Mouse (Mus musculus) limb, embryonic 15.5 days (tissue): ENCODE results near the gene Gm4952. TPM values are rescaled to one million over a fixed set of nuclear protein-coding genes. Genes with fewer than 3 reads are reported as not detected.
"Not testable (repeated sequence)": the region's sequence is repeated elsewhere in the genome, so short reads cannot be mapped to it uniquely, and the experiment has no call there.

ENCODE experiments used
- ATAC-seq: fragments of 200-750 bp; cut with Nextera tagmentation; 2 replicates; pipeline ENCODE4 v1.8.0; 2017; ENCODE audit warnings: low read depth, moderate TSS enrichment; ENCODE audit not compliant: insufficient number of reproducible peaks, low FRiP score, low TSS enrichment
- H3K27ac ChIP-seq: fragments of 300-500 bp; sonication (generic); 2 replicates; pipeline ENCODE4 v1.5.1; 2015; ENCODE audit warnings: moderate library complexity, mild to moderate bottlenecking, inconsistent platforms
- H3K27me3 ChIP-seq: fragments of 300-500 bp; sonication (generic); 2 replicates; pipeline ENCODE4 v1.6.1; 2015; ENCODE audit warnings: inconsistent platforms
- H3K36me3 ChIP-seq: fragments of 300-500 bp; sonication (generic); 2 replicates; pipeline ENCODE4 v1.6.1; 2015; ENCODE audit warnings: inconsistent platforms
- H3K4me1 ChIP-seq: fragments of 300-500 bp; sonication (generic); 2 replicates; pipeline ENCODE4 v1.6.1; 2015; ENCODE audit warnings: inconsistent platforms
- H3K4me2 ChIP-seq: fragments of 300-500 bp; sonication (generic); 2 replicates; pipeline ENCODE4 v1.6.1; 2015; ENCODE audit warnings: mild to moderate bottlenecking, inconsistent platforms
- H3K4me3 ChIP-seq: fragments of 300-500 bp; sonication (generic); 2 replicates; pipeline ENCODE4 v1.5.1; 2015; ENCODE audit warnings: mild to moderate bottlenecking, inconsistent platforms
- H3K9ac ChIP-seq: fragments of 300-500 bp; sonication (generic); 2 replicates; pipeline ENCODE4 v1.6.1; 2015; ENCODE audit warnings: inconsistent platforms
- H3K9me3 ChIP-seq: fragments of 300-500 bp; sonication (generic); 2 replicates; pipeline ENCODE4 v1.6.1; 2016; ENCODE audit warnings: inconsistent platforms
- WGBS: fragments of 180-500 bp; shearing (Covaris S2); methylation state at CpG from one replicate; pipeline ENCODE4 v1.1.7; 2015; 5-methylcytosine and 5-hydroxymethylcytosine counted together
- polyA plus RNA-seq: library from polyadenylated mRNA; unstranded; fragments of >200 nt; fragmentation: Nextera tagmentation; extraction: Ambion mirVana; gene quantifications from 2 replicates; pipeline ENCODE4 v1.2.1, GENCODE M21; 2015

Gene Gm4952
- polyA plus RNA-seq, 1 experiment from 2014 or later, result not detected

GRCm38 (mm10) chr19:12608336-12608735 is 8.6 kb downstream of the Gm4952 start:
- Histone ChIP-seq H3K27ac (no peak overlapping the region), H3K4me1 (no peaks in the 10 kb centered on the region), H3K27me3 (no peaks in the 10 kb centered on the region), H3K4me2 (no peak overlapping the region), H3K36me3 (no peaks in the 10 kb centered on the region), H3K9ac (no peak overlapping the region), H3K9me3 (no peaks in the 10 kb centered on the region), H3K4me3 (no peak overlapping the region)
- ATAC-seq, result no peak

- H3K4me1 ChIP-seq, result no peaks in the 10 kb centered on the region
- ATAC-seq, result no peak
- WGBS, result 77% methylated on average over 1 of the region's 1 CpGs
Measured at GRCm38 (mm10) chr19:12613646-12614045, 13.9 kb downstream of the Gm4952 start.

GRCm38 (mm10) chr19:12633176-12633575 is 33.4 kb downstream of the Gm4952 start, which contains the start of gene Glyat:
Gene Glyat (plus strand): TSS chr19:12633308.
- H3K4me3 ChIP-seq, result no peak within 1 kb of the TSS
- ATAC-seq, result no peak
- no peaks in the 10 kb centered on the region for H3K4me1 ChIP-seq
- whole genome bisulfite sequencing, result 83% methylated on average over 4 of the region's 4 CpGs
- H3K9ac ChIP-seq, result no peak within 1 kb of the TSS
- H3K36me3 ChIP-seq, result no peaks in the 10 kb centered on the region
- no peak within 1 kb of the TSS for H3K27ac ChIP-seq
- no peaks in the 10 kb centered on the region for H3K9me3 ChIP-seq
- no peak within 1 kb of the TSS for H3K4me2 ChIP-seq
- no peaks in the 10 kb centered on the region for H3K27me3 ChIP-seq

More at GRCm38 (mm10) chr19:12613646-12614045, 13.9 kb downstream of the Gm4952 start:
- H3K9me3 ChIP-seq, result no peaks in the 10 kb centered on the region
- no peak overlapping the region for H3K4me3 ChIP-seq
- H3K27ac ChIP-seq, result no peak overlapping the region
- H3K36me3 ChIP-seq, result no peaks in the 10 kb centered on the region
- no peaks in the 10 kb centered on the region for H3K27me3 ChIP-seq
- no peak overlapping the region for H3K9ac ChIP-seq
- H3K4me2 ChIP-seq, result no peak overlapping the region

GRCm38 (mm10) chr19:12634259-12634658 is 34.5 kb downstream of the Gm4952 start:
- Histone ChIP-seq H3K36me3 (no peaks in the 10 kb centered on the region), H3K9ac (no peak overlapping the region), H3K27ac (no peak overlapping the region), H3K27me3 (no peaks in the 10 kb centered on the region), H3K4me3 (no peak overlapping the region), H3K4me2 (no peak overlapping the region), H3K9me3 (no peaks in the 10 kb centered on the region), H3K4me1 (no peaks in the 10 kb centered on the region)
- 83% methylated on average over 3 of the region's 3 CpGs for WGBS
- ATAC-seq, result no peak

- H3K4me2 ChIP-seq, result no peak overlapping the region
- 89% methylated on average over 4 of the region's 4 CpGs for WGBS
- no peak overlapping the region for H3K27ac ChIP-seq
- H3K4me3 ChIP-seq, result no peak overlapping the region
- ATAC-seq, result no peak
- H3K36me3 ChIP-seq, result no peaks in the 10 kb centered on the region
- H3K9ac ChIP-seq, result no peak overlapping the region
- H3K9me3 ChIP-seq, result no peaks in the 10 kb centered on the region
- no peaks in the 10 kb centered on the region for H3K4me1 ChIP-seq
- no peaks in the 10 kb centered on the region for H3K27me3 ChIP-seq
Measured at GRCm38 (mm10) chr19:12634963-12635362, 35.2 kb downstream of the Gm4952 start.

GRCm38 (mm10) chr19:12636863-12637262 is 37.1 kb downstream of the Gm4952 start:
- Histone ChIP-seq H3K4me2 (no peak overlapping the region), H3K9ac (no peak overlapping the region), H3K27me3 (no peaks in the 10 kb centered on the region), H3K36me3 (no peaks in the 10 kb centered on the region), H3K4me1 (no peaks in the 10 kb centered on the region), H3K27ac (no peak overlapping the region), H3K4me3 (no peak overlapping the region), H3K9me3 (no peaks in the 10 kb centered on the region)
- 66% methylated on average over 3 of the region's 3 CpGs for WGBS
- no peak for ATAC-seq

- H3K4me3 ChIP-seq, result no peak overlapping the region
- H3K9me3 ChIP-seq, result no peaks in the 10 kb centered on the region
- H3K36me3 ChIP-seq, result no peaks in the 10 kb centered on the region
- no peak overlapping the region for H3K4me2 ChIP-seq
- no peaks in the 10 kb centered on the region for H3K27me3 ChIP-seq
- H3K4me1 ChIP-seq, result no peaks in the 10 kb centered on the region
- H3K27ac ChIP-seq, result no peak overlapping the region
- no peak for ATAC-seq
- WGBS, result 90% methylated on average over 1 of the region's 1 CpGs
- no peak overlapping the region for H3K9ac ChIP-seq
Measured at GRCm38 (mm10) chr19:12638049-12638448, 38.3 kb downstream of the Gm4952 start.

- no peak for ATAC-seq
Measured at GRCm38 (mm10) chr19:12649511-12649910, 49.7 kb downstream of the Gm4952 start.

GRCm38 (mm10) chr19:12666156-12666555 is 66.4 kb downstream of the Gm4952 start:
- H3K27me3 ChIP-seq, result no peaks in the 10 kb centered on the region
- WGBS, result 58% methylated on average over 1 of the region's 1 CpGs

More at GRCm38 (mm10) chr19:12649511-12649910, 49.7 kb downstream of the Gm4952 start:
- Histone ChIP-seq H3K36me3 (no peaks in the 10 kb centered on the region), H3K9ac (no peak overlapping the region), H3K27ac (no peak overlapping the region), H3K4me1 (no peaks in the 10 kb centered on the region), H3K4me2 (no peak overlapping the region), H3K9me3 (no peaks in the 10 kb centered on the region), H3K27me3 (no peaks in the 10 kb centered on the region), H3K4me3 (no peak overlapping the region)

GRCm38 (mm10) chr19:12668601-12669000 is 68.8 kb downstream of the Gm4952 start:
- not testable (repeated sequence) for H3K36me3 ChIP-seq, H3K27ac ChIP-seq, H3K27me3 ChIP-seq, H3K9me3 ChIP-seq, H3K9ac ChIP-seq, H3K4me1 ChIP-seq, H3K4me3 ChIP-seq, ATAC-seq, H3K4me2 ChIP-seq
- WGBS, result 97% methylated on average over 3 of the region's 3 CpGs

More at GRCm38 (mm10) chr19:12666156-12666555, 66.4 kb downstream of the Gm4952 start:
- Histone ChIP-seq H3K4me3 (no peak overlapping the region), H3K4me2 (no peak overlapping the region), H3K9me3 (no peaks in the 10 kb centered on the region), H3K36me3 (no peaks in the 10 kb centered on the region), H3K4me1 (no peaks in the 10 kb centered on the region), H3K9ac (no peak overlapping the region), H3K27ac (no peak overlapping the region)
- ATAC-seq, result no peak

- no peak for ATAC-seq
- Histone ChIP-seq H3K4me3 (no peak within 1 kb of the TSS), H3K9ac (no peak within 1 kb of the TSS), H3K36me3 (no peaks in the 10 kb centered on the region), H3K4me2 (no peak within 1 kb of the TSS), H3K27me3 (no peaks in the 10 kb centered on the region), H3K9me3 (no peaks in the 10 kb centered on the region), H3K27ac (no peak within 1 kb of the TSS), H3K4me1 (no peaks in the 10 kb centered on the region)
Measured at GRCm38 (mm10) chr19:12670139-12670538, 70.4 kb downstream of the Gm4952 start, which contains the start of gene Olfr1442. Gene Olfr1442 (plus strand): TSS chr19:12670439.

- no peak for ATAC-seq
- Histone ChIP-seq H3K36me3 (no peaks in the 10 kb centered on the region), H3K4me1 (no peaks in the 10 kb centered on the region), H3K4me2 (no peak overlapping the region), H3K9ac (no peak overlapping the region), H3K27me3 (no peaks in the 10 kb centered on the region), H3K9me3 (no peaks in the 10 kb centered on the region), H3K4me3 (no peak overlapping the region), H3K27ac (no peak overlapping the region)
- 88% methylated on average over 4 of the region's 4 CpGs for WGBS
Measured at GRCm38 (mm10) chr19:12671051-12671450, 71.3 kb downstream of the Gm4952 start.

- 74% methylated on average over 3 of the region's 3 CpGs for WGBS
- no peak for ATAC-seq
Measured at GRCm38 (mm10) chr19:12677812-12678211, 78.0 kb downstream of the Gm4952 start, which contains the start of gene Olfr1443. Gene Olfr1443 (plus strand): TSS chr19:12678112.

More at GRCm38 (mm10) chr19:12677812-12678211, 78.0 kb downstream of the Gm4952 start, which contains the start of gene Olfr1443:
- no peak within 1 kb of the TSS for H3K27ac ChIP-seq
- H3K9ac ChIP-seq, result no peak within 1 kb of the TSS
- no peaks in the 10 kb centered on the region for H3K36me3 ChIP-seq
- H3K27me3 ChIP-seq, result no peaks in the 10 kb centered on the region
- no peak within 1 kb of the TSS for H3K4me3 ChIP-seq
- no peaks in the 10 kb centered on the region for H3K9me3 ChIP-seq
- H3K4me1 ChIP-seq, result no peaks in the 10 kb centered on the region
- H3K4me2 ChIP-seq, result no peak within 1 kb of the TSS
